Mouse (Mus musculus) right cerebral cortex, adult 18-20 months (tissue): ENCODE data around the gene 1700034J05Rik.

Experiments
- DNase-seq: peaks from one replicate; pipeline ENCODE4 v3.0.0; 2022; ENCODE audit warnings: mixed read lengths

1700034J05Rik gene

DNA sequence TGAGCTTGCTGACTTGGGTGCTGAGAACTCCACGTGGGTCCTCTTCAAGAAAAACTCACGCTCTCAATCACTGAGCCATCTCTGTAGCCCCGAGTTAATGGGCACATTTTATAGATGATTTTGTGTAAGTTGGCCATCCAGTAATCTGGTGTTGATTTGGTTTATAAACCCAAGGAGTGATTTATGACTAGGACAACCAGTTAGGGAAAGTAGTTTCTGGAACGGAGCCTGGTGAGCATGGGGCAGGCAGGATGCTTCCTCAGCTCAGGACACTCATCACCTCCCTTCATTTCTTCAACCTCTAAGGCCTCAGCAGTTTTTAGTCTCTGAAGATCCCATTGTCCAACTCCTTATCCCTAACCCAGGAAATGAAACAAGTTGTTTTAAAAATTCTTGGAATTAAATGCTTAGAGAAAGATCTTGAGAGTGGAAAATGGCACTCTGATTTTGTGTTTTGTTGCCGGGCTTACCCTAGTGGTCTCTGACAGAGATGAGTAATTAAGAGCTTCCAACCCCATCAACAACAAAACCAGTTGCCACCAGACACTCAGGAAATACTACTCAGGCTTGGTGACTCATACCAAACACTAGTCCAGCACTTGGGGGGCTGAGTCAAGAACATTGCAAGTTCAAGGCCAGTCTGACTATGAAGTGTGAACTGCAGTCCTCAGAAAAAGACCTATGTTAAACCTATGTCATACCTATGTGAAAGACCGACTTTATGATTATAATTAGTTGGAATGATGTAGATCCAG, 9.4 kb upstream of the 1700034J05Rik start:
- DNase-seq = no peak

DNA sequence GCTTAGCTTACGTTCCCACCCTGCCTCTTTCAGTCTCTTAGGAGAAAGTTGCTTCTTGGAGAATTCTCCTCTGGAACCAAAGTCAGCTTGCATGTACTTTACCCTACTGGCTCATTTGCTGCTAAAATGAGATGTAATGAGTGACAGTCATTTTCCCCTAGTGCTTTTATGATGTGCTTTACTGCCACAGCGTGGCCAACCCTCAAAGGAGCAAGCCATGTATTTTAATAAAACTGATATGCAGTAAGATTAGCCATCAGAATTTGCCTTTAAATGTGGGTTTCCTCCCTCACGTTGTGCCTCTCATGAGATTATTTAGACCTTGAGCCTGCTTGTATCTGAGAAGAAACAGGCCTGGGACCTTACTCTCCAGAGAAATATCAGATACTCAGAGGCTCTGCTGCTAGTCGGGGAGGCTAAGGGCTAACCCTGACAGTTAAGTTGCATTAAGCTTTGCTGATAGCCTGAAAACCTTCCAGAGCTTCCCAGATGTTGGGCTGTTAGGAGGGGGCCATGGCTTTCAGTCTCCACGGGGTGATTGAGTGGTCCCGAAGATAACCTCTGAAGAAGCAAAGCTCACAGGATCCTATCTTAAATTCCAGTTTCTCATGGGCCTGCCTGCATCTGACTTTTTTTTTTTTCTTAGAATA, 7.7 kb upstream of the 1700034J05Rik start:
- DNase-seq = no peak

DNA sequence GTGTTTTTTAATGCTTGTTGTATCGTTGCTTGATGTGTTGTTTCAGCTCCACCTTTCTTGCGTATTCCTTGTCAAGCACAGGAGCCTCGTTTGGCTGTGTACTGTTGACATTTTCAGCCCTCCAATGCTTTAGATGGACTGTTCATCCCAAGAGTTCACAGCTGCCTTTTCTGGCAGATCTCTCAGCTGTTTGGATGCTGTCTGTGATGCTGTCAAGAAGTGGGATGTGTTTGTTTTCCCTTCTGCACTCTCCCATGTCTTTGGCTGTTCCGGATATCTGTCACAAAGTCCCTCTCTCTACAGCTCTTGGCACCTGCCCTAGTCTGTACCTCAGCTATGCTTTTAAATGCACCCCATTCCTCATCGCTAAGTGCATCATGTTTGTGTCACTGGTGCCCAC, 6.7 kb upstream of the 1700034J05Rik start:
- no peak for DNase-seq

DNA sequence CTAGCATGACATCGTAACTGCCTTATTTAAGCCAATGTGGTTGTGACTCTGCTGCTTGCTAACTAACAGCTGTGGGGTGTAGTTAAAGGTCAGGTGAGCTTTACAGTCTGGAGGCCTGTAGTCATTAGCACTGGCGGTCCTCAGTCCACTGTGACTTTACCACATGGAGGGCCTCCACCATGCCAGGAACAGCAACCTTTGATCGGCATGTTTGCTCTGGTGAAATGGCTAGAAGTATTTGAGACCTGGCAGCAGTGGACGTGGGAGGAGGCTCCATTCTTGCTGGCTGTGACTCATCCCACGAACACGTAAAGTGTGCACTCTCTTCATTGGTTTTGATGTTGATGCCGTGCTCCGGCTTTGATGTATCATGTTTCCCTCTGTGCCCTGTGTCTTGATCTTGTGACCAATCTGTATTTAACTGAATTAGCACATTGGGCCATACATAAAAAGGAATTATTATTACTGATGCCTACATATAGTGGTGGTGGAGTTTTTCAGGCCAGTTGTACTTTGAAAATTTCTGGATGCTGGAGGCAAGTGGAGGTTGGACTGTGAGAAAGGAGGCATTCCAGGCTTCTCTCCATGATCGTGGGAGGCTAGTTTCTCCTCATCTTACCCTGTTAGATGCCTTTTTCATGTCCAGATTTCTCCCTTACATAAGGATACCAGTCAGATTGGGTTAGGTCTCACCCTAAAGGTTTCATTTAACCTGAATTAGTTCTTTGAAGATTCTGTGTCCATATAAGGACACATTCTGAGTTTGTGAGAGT, 5.9 kb upstream of the 1700034J05Rik start:
- peak; percentile 70 for DNase-seq

DNA sequence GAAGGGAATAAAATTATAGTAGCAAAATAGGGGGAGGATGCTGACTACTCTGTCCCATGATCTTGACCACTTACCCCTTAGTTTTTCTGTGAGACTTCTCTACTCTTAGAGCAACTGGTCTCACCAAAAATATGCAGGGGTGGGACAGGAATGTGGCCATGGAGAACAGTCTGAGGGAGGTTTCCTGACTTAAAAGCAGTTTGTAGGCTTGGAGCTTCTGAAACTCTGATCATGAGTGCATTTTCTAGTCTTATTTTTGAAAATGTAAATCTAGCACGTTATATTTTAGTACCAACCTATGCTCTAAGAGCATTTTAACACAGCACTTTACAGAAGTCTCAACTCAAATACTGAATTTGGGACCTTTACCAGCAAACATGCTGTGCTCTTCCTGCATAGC, 4.5 kb upstream of the 1700034J05Rik start:
- DNase-seq = no peak

DNA sequence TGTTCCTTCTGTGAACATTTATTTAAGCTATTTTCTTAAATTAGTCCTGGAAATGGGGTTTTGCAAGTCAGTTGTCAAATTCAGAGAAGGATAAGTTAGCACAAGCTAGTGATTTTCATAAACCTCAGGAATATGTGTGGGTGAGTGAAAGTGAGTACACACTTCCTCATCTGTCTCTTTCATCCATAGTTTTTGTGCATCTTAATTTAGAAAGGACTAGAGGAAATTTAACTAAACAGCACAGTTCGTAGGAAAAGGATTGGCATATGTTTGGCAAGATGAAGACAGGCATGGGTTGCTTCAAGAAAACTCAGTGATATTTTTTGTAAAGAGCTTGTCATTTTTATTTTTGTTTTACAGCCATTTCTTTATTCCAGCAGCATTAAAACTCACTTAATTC, 2.7 kb upstream of the 1700034J05Rik start:
- no peak for DNase-seq

DNA sequence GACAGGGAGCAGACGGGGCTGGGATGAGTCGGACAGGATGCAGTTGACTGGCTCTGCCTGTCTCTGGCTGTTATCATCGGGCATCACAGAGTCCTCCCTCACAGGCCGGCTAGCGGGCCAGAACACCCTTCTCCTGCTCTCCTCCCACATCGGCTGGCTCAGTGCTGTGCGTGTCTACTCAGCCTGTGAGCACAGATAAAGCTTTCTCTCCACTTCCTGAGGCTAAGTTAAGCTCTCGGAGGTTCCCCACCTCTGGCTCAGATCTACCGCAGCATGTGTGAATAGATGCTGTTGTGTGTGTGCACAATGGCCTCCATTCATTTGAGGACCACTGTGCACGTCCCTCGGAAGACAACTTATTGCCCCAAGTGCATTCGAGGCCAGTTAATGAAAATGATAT, 1.7 kb upstream of the 1700034J05Rik start:
- peak; percentile 75 for DNase-seq

DNA sequence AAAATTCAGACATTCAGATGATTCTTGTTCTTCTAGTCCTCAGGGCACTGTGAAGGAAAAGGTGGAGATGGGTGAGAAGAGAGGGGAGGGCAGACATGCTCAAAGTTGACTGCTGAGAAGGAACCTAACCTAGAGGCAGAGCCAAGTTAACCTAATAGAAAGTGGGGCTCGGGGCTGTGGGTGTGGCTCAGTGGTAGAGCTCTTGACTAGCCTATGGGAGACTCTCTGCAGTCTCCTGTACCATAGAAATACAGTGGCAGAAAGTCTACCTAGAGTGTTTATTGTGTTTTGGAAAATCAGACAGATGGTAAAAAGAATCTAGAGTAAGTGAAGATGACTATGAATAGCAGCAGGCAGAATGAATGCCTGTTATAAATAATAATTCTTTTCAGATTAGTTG, 1.3 kb upstream of the 1700034J05Rik start:
- no peak for DNase-seq

DNA sequence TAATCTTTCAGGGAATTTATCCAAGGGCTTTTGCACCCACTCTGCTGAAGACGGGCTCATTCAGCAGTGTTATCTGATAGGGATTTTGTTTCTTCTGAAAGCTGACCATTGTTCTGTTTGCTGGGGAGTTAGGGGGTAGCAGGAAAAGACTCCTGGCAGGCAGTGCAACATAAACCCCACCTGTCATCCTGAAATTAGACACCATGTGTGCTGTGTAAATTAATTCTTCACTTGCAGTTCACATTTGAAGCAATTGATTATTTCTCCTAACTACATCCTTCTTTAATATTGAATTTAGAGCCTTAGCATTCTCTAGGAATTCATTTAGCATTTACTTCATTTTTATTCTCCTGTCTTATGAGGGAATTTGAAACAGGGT, 3.8 kb downstream of the 1700034J05Rik start:
- DNase-seq = no peak

DNA sequence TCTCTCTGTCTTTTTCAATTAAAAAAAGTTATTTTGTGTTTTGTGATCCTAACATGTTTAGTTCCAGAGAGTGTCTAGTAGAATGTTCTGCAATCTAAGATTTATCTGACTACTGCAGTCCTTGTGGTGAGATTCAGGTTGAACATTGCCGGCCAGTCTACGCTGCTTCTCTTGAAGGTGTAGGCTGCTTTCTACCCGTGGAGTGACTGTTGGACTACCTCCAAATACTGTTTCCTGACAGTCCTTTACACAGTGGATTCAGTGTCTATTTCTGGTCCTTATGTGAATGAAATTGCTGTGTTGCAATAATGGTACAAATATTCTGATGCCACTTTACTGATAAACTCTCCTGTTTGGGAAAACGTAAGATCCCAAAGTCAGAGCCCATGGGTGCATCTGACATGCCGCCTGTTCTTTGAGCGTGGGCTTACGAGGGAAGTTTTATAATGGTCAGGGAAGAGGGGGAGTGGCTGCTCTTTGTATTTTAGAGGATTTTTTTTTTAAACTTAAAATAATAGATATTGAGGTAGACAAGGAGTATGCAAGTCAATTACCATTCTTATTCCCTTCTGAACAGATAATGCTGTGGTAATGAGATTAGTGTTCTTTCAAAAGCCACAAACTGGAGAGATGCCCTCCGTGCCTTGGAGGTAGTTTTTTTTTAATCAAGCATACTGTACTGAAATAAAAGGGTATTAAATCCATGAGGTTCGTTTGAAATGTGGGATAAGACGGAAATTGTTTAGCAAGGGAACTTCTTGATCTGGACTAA, 4.4 kb downstream of the 1700034J05Rik start:
- no peak for DNase-seq

DNA sequence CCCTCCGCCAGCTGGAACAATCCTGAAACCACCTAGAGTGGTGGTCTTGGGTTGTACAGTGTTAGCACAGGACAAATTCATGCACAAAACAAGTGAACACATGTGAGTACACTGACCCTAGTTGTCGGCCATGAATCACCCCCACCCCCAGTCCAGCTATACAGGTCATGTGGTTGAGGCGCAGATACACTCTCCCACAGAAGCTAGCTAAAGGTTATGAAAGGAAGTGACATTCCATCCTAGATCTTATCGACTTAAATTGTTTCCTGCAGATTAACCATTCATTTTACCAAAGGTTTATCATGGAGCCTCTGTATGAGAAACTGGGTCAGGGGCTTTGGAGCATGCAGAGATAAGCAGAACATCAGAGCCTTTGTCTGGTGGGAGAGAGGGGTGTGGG, 7.0 kb downstream of the 1700034J05Rik start:
- no peak for DNase-seq

DNA sequence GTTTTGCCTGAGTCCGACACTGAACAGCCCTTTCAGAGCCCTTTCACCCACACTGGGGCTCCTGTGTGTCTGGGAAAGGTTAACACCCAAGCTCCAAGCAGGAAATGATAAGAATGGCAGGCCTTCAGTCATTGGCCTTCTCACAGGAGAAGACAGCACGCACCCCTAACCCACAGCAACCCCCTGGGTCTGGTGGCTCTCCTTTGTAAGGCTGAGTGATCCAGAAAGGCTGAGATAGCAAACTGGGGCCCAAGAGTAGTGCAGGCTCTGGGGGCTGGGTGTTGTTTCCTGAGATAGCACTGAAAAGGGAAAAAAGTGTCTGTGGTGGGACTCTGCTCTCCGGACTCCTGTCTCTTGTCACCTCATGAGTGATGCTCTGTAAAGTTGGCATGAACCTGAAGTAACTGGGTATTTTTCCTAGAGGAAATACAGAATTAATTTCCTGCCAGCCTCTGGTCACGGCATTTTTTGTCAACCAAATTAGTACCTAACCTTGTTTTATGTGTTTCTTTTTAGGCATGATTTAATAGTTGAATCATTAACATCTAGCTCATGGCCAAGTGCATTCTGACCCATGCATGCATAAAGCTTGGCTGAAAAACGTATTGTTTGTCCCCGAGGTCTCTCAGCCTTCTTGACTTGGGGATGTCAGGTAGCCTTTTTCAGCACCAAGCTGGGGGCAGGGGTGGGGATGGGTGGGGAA, 7.7 kb downstream of the 1700034J05Rik start:
- DNase-seq = no peak

DNA sequence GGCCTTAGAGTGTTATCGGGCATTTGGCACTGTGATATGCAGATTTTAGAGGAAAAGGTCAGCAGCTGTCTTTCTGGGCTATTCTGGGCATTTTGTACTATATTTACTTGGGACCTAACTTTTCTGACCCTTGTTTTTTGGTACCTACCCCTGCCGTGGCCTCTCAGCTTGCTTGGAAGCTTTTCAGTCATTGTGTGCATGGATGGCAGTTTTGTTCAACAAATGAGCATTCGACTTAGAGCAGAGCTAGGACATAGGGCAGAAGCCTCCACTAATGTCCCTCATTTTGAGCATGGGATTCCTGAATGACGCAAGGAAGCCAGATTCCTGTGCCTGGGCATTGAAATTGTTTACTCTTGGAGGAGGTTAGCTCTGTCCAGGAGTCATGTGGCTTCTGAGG, 9.4 kb downstream of the 1700034J05Rik start:
- DNase-seq = no peak

DNA sequence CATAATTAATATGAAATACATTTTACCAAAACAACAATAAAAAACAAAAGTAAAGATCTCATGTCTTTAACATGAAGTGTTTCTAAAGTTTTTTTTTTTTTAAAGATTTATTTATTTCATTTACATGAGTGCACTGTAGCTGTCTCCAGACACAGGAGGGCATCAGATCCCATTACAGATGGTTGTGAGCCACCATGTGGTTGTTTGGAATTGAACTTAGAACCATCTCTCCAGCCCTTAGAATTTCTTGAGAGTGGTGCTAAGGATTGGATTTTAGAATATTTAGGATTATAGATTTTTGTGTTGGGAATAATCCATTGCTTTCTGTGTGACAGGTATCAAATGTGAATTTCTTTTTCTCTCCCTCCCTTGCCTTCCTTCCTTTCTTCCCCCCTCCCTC, 10.2 kb downstream of the 1700034J05Rik start:
- DNase-seq = no peak

DNA sequence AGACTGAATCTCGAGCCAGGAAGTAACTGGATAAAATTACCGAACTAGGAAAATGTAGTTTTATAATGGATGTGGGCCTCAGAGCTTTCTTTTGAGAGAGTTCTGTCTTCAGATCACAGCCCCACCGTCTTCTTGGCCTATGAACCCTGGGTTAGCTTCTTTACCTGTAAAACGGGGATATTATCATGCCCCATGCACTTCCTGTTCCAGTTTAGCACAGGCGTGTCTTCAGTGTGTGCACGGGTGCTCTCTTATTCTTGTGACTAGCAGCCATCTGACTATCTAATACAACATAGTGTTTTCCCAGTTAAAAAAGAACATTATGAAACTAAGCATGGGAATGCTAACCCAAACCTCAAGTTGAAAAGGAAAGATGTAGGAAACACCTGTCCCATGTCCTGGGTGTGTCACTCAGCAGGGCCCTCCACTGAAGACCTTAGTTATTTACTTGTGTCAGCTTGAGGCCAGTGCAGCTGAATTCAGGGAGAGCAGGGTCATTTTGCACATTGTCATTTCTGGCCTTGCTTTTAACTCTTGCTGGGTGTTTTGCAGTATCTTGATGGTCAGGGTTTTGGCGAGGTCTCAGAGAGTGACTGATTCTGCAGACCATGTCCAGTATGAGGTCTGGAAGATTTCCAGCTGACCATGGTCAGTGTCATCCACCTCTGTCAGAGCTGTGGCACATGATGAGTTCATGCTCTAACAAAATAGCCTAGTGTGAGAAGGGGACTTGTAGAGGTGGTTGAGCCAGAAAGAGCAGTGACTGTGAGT, 12.5 kb downstream of the 1700034J05Rik start:
- no peak for DNase-seq

DNA sequence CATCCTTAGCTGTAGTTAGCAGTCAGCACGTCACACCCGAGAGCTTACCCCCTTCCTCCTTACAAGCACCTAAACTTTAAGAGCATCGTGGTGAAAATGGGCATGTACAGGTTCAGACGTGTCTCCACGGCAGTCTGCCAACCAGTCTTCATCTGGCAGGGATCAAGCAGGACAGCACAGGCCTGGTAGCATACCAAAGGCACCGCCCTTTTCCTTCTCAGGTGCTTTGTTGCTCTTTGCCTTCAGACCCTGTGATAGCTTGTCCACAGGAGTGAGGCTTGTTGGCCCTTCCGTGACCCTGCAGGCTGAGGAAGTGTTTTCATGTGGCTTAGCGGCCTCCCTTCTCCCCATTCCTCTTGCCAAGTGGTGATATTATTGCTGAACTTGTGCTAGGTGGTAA, 15.2 kb downstream of the 1700034J05Rik start:
- DNase-seq = no peak

DNA sequence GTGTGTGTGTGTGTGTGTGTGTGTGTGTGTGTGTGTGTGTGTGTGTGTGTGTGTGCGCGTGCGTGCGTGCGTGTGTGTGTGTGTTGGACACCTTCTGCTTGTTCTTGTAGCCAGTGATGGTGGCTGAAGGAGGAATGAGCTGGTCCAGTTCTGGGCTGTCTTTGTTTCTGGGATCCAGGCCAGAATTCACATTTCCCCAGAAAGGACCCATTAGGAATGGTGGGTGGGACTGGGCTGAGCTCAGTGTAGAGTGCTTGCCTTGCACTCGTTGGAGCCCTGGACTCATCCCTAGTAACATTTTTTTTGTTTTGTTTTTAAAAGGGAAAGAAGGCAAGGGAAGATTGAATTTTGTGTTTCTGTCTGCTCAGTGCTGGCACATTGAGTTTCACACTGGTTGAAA, 18.3 kb downstream of the 1700034J05Rik start:
- DNase-seq = no peak

DNA sequence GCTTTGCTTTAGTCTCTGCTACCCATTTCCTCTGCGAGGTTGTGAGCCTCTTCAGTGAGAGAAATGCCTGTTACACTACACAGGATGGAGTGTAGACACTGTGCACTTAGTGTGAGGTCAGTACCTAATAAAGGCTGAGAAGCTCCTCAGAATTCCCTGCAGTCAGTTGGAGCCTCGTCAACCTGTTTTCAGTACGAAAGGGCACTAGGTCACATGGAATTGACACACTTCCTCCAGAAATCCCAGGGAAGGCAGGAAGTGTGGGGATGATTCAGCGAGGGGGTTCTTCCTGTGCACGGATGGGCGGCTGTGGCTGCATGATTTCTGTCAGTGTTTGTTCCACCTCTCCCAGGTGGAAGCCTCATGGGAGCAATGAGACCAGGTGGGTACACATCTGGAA, 21.1 kb downstream of the 1700034J05Rik start:
- DNase-seq = no peak

DNA sequence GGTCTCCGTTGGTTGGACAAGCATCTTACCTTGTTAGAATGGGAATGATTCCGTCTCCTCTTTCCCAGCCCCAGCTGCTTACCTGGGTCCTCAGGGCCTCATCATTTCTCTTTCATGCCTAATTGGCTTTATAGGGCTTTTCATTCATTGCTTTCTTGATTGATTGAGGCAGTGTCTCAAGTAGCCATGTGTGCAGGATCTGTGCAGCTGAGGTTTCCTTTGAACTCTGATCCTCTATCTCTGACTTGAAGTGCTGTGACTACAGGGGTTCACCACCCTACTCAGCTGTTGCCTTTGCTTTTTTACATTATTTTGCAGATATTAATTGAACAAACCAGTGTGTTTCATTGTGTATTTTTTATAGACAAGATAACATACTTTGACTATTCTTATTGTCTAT, 25.2 kb downstream of the 1700034J05Rik start:
- no peak for DNase-seq

DNA sequence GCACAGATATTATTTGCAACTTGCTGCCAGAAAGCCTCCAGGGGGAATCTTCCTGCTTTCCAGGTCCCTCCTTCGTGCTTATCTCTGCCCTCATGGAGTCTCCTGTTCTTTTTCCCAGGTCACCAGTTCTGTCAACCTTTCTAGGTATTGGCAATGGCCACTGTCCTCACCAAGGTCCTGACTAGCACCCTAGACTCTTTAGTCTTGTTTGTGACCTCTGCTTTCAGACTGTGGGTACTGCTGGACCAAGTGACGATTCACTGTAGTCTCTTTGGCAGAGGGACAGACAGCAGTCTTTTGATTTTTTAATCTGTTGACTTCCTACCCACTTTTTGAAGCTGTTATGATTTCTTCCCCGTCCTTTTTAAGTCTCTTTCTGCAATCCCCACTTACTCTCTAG, 26.1 kb downstream of the 1700034J05Rik start:
- DNase-seq = no peak

DNA sequence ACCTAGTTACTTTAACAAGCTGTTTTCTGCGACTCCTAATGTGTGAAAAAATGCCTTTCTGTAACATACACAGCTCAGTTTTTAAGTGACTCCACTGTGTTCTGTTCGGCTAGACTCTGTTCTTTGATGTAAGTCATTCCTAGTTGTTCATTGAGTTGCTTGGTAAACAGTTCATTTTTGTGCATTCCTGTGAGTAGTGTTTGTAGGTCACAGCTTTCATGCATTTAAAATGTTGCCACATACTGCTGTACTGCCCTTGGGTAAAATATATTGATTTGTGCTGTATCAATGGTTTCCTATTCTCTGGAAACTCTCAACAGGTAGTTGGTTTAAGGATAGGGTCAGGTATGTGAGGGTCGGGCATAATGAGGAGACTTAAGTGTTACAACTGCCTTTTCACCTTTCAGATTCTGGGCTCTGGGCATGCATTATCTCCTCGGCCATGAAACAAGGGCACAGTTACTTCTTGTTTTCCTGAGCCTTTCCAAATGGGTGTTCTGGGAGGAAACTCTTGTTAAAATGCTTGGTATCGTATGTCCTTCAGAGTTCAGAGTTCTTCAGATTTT, 27.7 kb downstream of the 1700034J05Rik start:
- no peak for DNase-seq
